Mouse (Mus musculus): ENCODE results near the gene Spns2.

DNA sequence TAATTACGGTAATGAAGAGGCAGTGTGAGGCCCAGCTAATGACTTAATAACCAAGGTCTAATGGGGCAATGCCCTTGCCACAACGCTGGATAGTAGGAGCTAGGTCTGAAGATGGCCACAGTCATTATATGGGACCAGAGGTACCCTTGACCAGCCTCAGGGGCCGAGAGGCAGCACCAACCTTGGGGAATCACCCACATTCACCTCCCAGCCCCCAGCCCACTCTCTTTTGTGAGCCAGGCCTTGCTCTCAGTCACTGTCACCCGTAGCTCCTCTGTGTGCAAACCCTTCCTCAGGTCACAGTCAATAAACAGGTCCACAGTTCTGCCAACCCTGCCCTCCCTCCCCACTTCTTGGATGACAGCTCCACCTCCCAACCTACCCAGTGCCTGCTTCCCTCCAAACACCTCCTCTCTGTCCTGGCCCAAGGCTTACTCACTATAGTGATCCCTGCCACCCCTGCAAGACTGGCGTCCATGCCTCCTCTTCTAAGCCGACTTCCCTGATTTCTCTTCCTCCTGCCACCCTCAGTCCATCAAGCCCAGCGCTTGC lies 13.6 kb downstream of the Spns2 start:
- TF ChIP-seq GATA1 (IDR thresholded peaks at IDR 0.05; ENCODE audit: borderline replicate concordance, low read length) (no peak), FLI1 (IDR thresholded peaks at IDR 0.05; ENCODE audit: low read length) (no peak)
